Mouse (Mus musculus): ENCODE results near the gene Olfr62. TPM values are rescaled to one million over a fixed set of nuclear protein-coding genes. Genes with fewer than 3 reads are reported as not detected.
A peak's percentile ranks its signal among the peaks of the same experiment; 100 is the strongest.

Olfr62 gene
- polyA plus RNA-seq (2014; fragmentation: Nextera tagmentation; extraction: Ambion mirVana): not detected in 2 replicates

- no peak for DNase-seq (ENCODE audit: low spot score)
- no peak within 1 kb of the TSS for H3K4me3 ChIP-seq (ENCODE audit: low read depth, low read length)
- H3K36me3 ChIP-seq (ENCODE audit: control insufficient read depth, insufficient read depth, low read length): no peaks in the 10 kb centered on the region
- no peak within 1 kb of the TSS for H3K9ac ChIP-seq (ENCODE audit: low read length)
- H3K4me1 ChIP-seq (replicated peaks; ENCODE audit: control insufficient read depth, insufficient read depth, low read length): no peaks in the 10 kb centered on the region
- no peaks in the 10 kb centered on the region for H3K9me3 ChIP-seq (ENCODE audit: control insufficient read depth, low read length)
- no peak for ATAC-seq (replicated peaks; ENCODE audit: low FRiP score, low TSS enrichment, low read depth)
- no peaks in the 10 kb centered on the region for H3K27me3 ChIP-seq (replicated peaks; ENCODE audit: control insufficient read depth, insufficient read depth, low read length)
- no peak within 1 kb of the TSS for H3K27ac ChIP-seq (ENCODE audit: low read depth)
- H3K4me2 ChIP-seq (ENCODE audit: low read length): no peak within 1 kb of the TSS
Measured at GRCm38 (mm10) chr4:118658652-118659051, at the start of gene Olfr62. Olfr62 (plus strand) TSS chr4:118658952.

GRCm38 (mm10) chr4:118609836-118610235 is 48.9 kb upstream of the Olfr62 start:
- Histone ChIP-seq H3K9me3 (ENCODE audit: control insufficient read depth, low read length) (no peaks in the 10 kb centered on the region), H3K27ac (ENCODE audit: low read depth) (no peak overlapping the region), H3K4me3 (ENCODE audit: low read depth, low read length) (no peak overlapping the region), H3K4me2 (ENCODE audit: low read length) (no peak overlapping the region), H3K36me3 (ENCODE audit: control insufficient read depth, insufficient read depth, low read length) (no peaks in the 10 kb centered on the region), H3K4me1 (replicated peaks; ENCODE audit: control insufficient read depth, insufficient read depth, low read length) (no peaks in the 10 kb centered on the region), H3K27me3 (replicated peaks; ENCODE audit: control insufficient read depth, insufficient read depth, low read length) (0 out of 2 replicates have a peak, but pooled peaks cover 3% of the 10 kb centered on the region), H3K9ac (ENCODE audit: low read length) (no peak overlapping the region)
- 68% methylated on average over 3 of the region's 3 CpGs for WGBS
- DNase-seq (ENCODE audit: low spot score) (no peak), ATAC-seq (replicated peaks; ENCODE audit: low FRiP score, low TSS enrichment, low read depth) (no peak)

GRCm38 (mm10) chr4:118612619-118613018 is 46.1 kb upstream of the Olfr62 start:
- Histone ChIP-seq H3K36me3 (ENCODE audit: control insufficient read depth, insufficient read depth, low read length) (no peaks in the 10 kb centered on the region), H3K4me3 (ENCODE audit: low read depth, low read length) (no peak overlapping the region), H3K9ac (ENCODE audit: low read length) (no peak overlapping the region), H3K4me2 (ENCODE audit: low read length) (no peak overlapping the region), H3K27ac (ENCODE audit: low read depth) (no peak overlapping the region), H3K9me3 (ENCODE audit: control insufficient read depth, low read length) (peaks cover 5% of the 10 kb centered on the region; the same call in 1 of the 2 replicates), H3K4me1 (replicated peaks; ENCODE audit: control insufficient read depth, insufficient read depth, low read length) (no peaks in the 10 kb centered on the region), H3K27me3 (replicated peaks; ENCODE audit: control insufficient read depth, insufficient read depth, low read length) (0 out of 2 replicates have a peak, but pooled peaks cover 3% of the 10 kb centered on the region)
- 30% methylated on average over 11 of the region's 11 CpGs for WGBS
- peak; percentile 55 for DNase-seq (ENCODE audit: low spot score)
- ATAC-seq (replicated peaks; ENCODE audit: low FRiP score, low TSS enrichment, low read depth): no peak

GRCm38 (mm10) chr4:118615412-118615811 is 43.3 kb upstream of the Olfr62 start:
- WGBS: 86% methylated on average over 11 of the region's 11 CpGs
- Histone ChIP-seq H3K36me3 (ENCODE audit: control insufficient read depth, insufficient read depth, low read length) (no peaks in the 10 kb centered on the region), H3K4me2 (ENCODE audit: low read length) (no peak overlapping the region), H3K27ac (ENCODE audit: low read depth) (no peak overlapping the region), H3K4me1 (replicated peaks; ENCODE audit: control insufficient read depth, insufficient read depth, low read length) (no peaks in the 10 kb centered on the region), H3K4me3 (ENCODE audit: low read depth, low read length) (no peak overlapping the region), H3K9me3 (ENCODE audit: control insufficient read depth, low read length) (peaks cover 7% of the 10 kb centered on the region; the same call in 1 of the 2 replicates), H3K27me3 (replicated peaks; ENCODE audit: control insufficient read depth, insufficient read depth, low read length) (0 out of 2 replicates have a peak, but pooled peaks cover 3% of the 10 kb centered on the region), H3K9ac (ENCODE audit: low read length) (no peak overlapping the region)
- DNase-seq (ENCODE audit: low spot score): no peak
- no peak for ATAC-seq (replicated peaks; ENCODE audit: low FRiP score, low TSS enrichment, low read depth)

- H3K27me3 ChIP-seq (replicated peaks; ENCODE audit: control insufficient read depth, insufficient read depth, low read length): no peaks in the 10 kb centered on the region
- peaks cover 7% of the 10 kb centered on the region; the same call in 1 of the 2 replicates for H3K9me3 ChIP-seq (ENCODE audit: control insufficient read depth, low read length)
- H3K27ac ChIP-seq (ENCODE audit: low read depth): 0 out of 2 replicates have a peak within 1 kb of the TSS, but pooled peaks have one; percentile 17
- peaks cover 9% of the 10 kb centered on the region for H3K4me1 ChIP-seq (replicated peaks; ENCODE audit: control insufficient read depth, insufficient read depth, low read length)
- H3K4me2 ChIP-seq (ENCODE audit: low read length): peak within 1 kb of the TSS; percentile 62
- peak; percentile 96 for DNase-seq (ENCODE audit: low spot score)
- 1% methylated on average over 41 of the region's 41 CpGs for WGBS
- peaks cover 27% of the 10 kb centered on the region for H3K36me3 ChIP-seq (ENCODE audit: control insufficient read depth, insufficient read depth, low read length)
- peak within 1 kb of the TSS; percentile 46 for H3K9ac ChIP-seq (ENCODE audit: low read length)
- H3K4me3 ChIP-seq (ENCODE audit: low read depth, low read length): peak within 1 kb of the TSS; percentile 76
- ATAC-seq (replicated peaks; ENCODE audit: low FRiP score, low TSS enrichment, low read depth): peak; percentile 89
Measured at GRCm38 (mm10) chr4:118620279-118620966, 38.3 kb upstream of the Olfr62 start, which contains the start of the genes Cfap57 and Ebna1bp2. Cfap57 (minus strand) TSS chr4:118620777. Ebna1bp2 (plus strand) TSS chr4:118620799.

GRCm38 (mm10) chr4:118620967-118621320 is 37.8 kb upstream of the Olfr62 start:
- H3K4me1 ChIP-seq (replicated peaks; ENCODE audit: control insufficient read depth, insufficient read depth, low read length): peaks cover 9% of the 10 kb centered on the region
- ATAC-seq (replicated peaks; ENCODE audit: low FRiP score, low TSS enrichment, low read depth) (peak; percentile 53; the same call in 1 of the 2 replicates), DNase-seq (ENCODE audit: low spot score) (no peak)
- H3K9ac ChIP-seq (ENCODE audit: low read length): peak overlapping the region; percentile 46
- H3K27ac ChIP-seq (ENCODE audit: low read depth): 0 out of 2 replicates have a peak overlapping the region, but pooled peaks have one; percentile 17
- H3K4me3 ChIP-seq (ENCODE audit: low read depth, low read length): peak overlapping the region; percentile 76
- H3K36me3 ChIP-seq (ENCODE audit: control insufficient read depth, insufficient read depth, low read length): peaks cover 32% of the 10 kb centered on the region
- peaks cover 7% of the 10 kb centered on the region; the same call in 1 of the 2 replicates for H3K9me3 ChIP-seq (ENCODE audit: control insufficient read depth, low read length)
- H3K4me2 ChIP-seq (ENCODE audit: low read length): peak overlapping the region; percentile 62
- no peaks in the 10 kb centered on the region for H3K27me3 ChIP-seq (replicated peaks; ENCODE audit: control insufficient read depth, insufficient read depth, low read length)
- under 1% methylated on average over 23 of the region's 23 CpGs for WGBS

- WGBS: 85% methylated on average over 9 of the region's 9 CpGs
- Histone ChIP-seq H3K4me1 (replicated peaks; ENCODE audit: control insufficient read depth, insufficient read depth, low read length) (peaks cover 9% of the 10 kb centered on the region), H3K9me3 (ENCODE audit: control insufficient read depth, low read length) (peaks cover 7% of the 10 kb centered on the region; the same call in 1 of the 2 replicates), H3K27ac (ENCODE audit: low read depth) (no peak overlapping the region), H3K9ac (ENCODE audit: low read length) (peak overlapping the region; percentile 46; the same call in 1 of the 2 replicates), H3K36me3 (ENCODE audit: control insufficient read depth, insufficient read depth, low read length) (peaks cover 41% of the 10 kb centered on the region), H3K27me3 (replicated peaks; ENCODE audit: control insufficient read depth, insufficient read depth, low read length) (no peaks in the 10 kb centered on the region), H3K4me2 (ENCODE audit: low read length) (peak overlapping the region; percentile 62), H3K4me3 (ENCODE audit: low read depth, low read length) (peak overlapping the region; percentile 76)
- DNase-seq (ENCODE audit: low spot score) (no peak), ATAC-seq (replicated peaks; ENCODE audit: low FRiP score, low TSS enrichment, low read depth) (no peak)
Measured at GRCm38 (mm10) chr4:118621781-118622180, 37.0 kb upstream of the Olfr62 start.

- no peak overlapping the region for H3K27ac ChIP-seq (ENCODE audit: low read depth)
- H3K4me3 ChIP-seq (ENCODE audit: low read depth, low read length): no peak overlapping the region
- peaks cover 49% of the 10 kb centered on the region for H3K36me3 ChIP-seq (ENCODE audit: control insufficient read depth, insufficient read depth, low read length)
- no peaks in the 10 kb centered on the region for H3K9me3 ChIP-seq (ENCODE audit: control insufficient read depth, low read length)
- ATAC-seq (replicated peaks; ENCODE audit: low FRiP score, low TSS enrichment, low read depth): no peak
- no peak for DNase-seq (ENCODE audit: low spot score)
- no peaks in the 10 kb centered on the region for H3K27me3 ChIP-seq (replicated peaks; ENCODE audit: control insufficient read depth, insufficient read depth, low read length)
- H3K4me1 ChIP-seq (replicated peaks; ENCODE audit: control insufficient read depth, insufficient read depth, low read length): no peaks in the 10 kb centered on the region
- 95% methylated on average over 5 of the region's 5 CpGs for WGBS
- no peak overlapping the region for H3K9ac ChIP-seq (ENCODE audit: low read length)
- H3K4me2 ChIP-seq (ENCODE audit: low read length): no peak overlapping the region
Measured at GRCm38 (mm10) chr4:118630261-118630660, 28.5 kb upstream of the Olfr62 start.
